Mouse (Mus musculus) megakaryocyte, embryonic 14.5 days (primary cell): ENCODE data around the gene Cd38.

Experiments used
- FLI1 ChIP-seq: IDR thresholded peaks from 2 replicates; pipeline ENCODE4 v1.6.1; 2012; ENCODE audit warnings: low read length, inconsistent platforms, mixed read lengths
- GATA1 ChIP-seq: IDR thresholded peaks from 3 replicates; pipeline ENCODE4 v1.6.1; 2012; ENCODE audit warnings: mixed read lengths, low read length, inconsistent platforms, borderline replicate concordance

GRCm38 (mm10) chr5:43855769-43856168 is 12.6 kb upstream of the Cd38 start:
- TF ChIP-seq GATA1 (no peak), FLI1 (no peak)
